Mouse (Mus musculus): Measurements from ENCODE around the gene 1700024P04Rik. TPM values are rescaled to one million over a fixed set of nuclear protein-coding genes. Genes with fewer than 3 reads are reported as not detected.
A peak's percentile ranks its signal among the peaks of the same experiment; 100 is the strongest.

1700024P04Rik gene
- polyA plus RNA-seq, 1 experiment from 2014 or later = not detected

GRCm38 (mm10) chr13:98971641-98972040 lies 12.7 kb downstream of the 1700024P04Rik start:
- ATAC-seq (replicated peaks; ENCODE audit: extremely low read depth, insufficient read depth, low FRiP score) = no peak
- Histone ChIP-seq H3K9me3 (replicated peaks; ENCODE audit: control insufficient read depth, low read length) (no peaks in the 10 kb centered on the region), H3K4me2 (ENCODE audit: low read depth, low read length) (no peak overlapping the region), H3K4me1 (ENCODE audit: control insufficient read depth, insufficient read depth, low read length) (no peaks in the 10 kb centered on the region), H3K27ac (ENCODE audit: low read length) (no peak overlapping the region), H3K4me3 (ENCODE audit: low read length) (no peak overlapping the region), H3K27me3 (ENCODE audit: control insufficient read depth, insufficient read depth, low read length) (no peaks in the 10 kb centered on the region), H3K36me3 (ENCODE audit: control insufficient read depth, insufficient read depth) (no peaks in the 10 kb centered on the region), H3K9ac (ENCODE audit: low read length) (no peak overlapping the region)
- WGBS = 49% methylated on average over 5 of the region's 5 CpGs

- Histone ChIP-seq H3K4me2 (ENCODE audit: low read depth, low read length) (no peak overlapping the region), H3K36me3 (ENCODE audit: control insufficient read depth, insufficient read depth) (no peaks in the 10 kb centered on the region), H3K27me3 (ENCODE audit: control insufficient read depth, insufficient read depth, low read length) (no peaks in the 10 kb centered on the region), H3K9me3 (replicated peaks; ENCODE audit: control insufficient read depth, low read length) (no peaks in the 10 kb centered on the region), H3K4me1 (ENCODE audit: control insufficient read depth, insufficient read depth, low read length) (no peaks in the 10 kb centered on the region), H3K9ac (ENCODE audit: low read length) (no peak overlapping the region), H3K4me3 (ENCODE audit: low read length) (no peak overlapping the region), H3K27ac (ENCODE audit: low read length) (peak overlapping the region; percentile 32; the same call in 1 of the 2 replicates)
- 59% methylated on average over 4 of the region's 4 CpGs for WGBS
- ATAC-seq (replicated peaks; ENCODE audit: extremely low read depth, insufficient read depth, low FRiP score) = no peak
Observed at GRCm38 (mm10) chr13:98968517-98968916, 15.8 kb downstream of the 1700024P04Rik start.

- Histone ChIP-seq H3K4me3 (ENCODE audit: low read length) (no peak overlapping the region), H3K9me3 (replicated peaks; ENCODE audit: control insufficient read depth, low read length) (no peaks in the 10 kb centered on the region), H3K27ac (ENCODE audit: low read length) (peak overlapping the region; percentile 2; the same call in 1 of the 2 replicates), H3K36me3 (ENCODE audit: control insufficient read depth, insufficient read depth) (no peaks in the 10 kb centered on the region), H3K4me2 (ENCODE audit: low read depth, low read length) (no peak overlapping the region), H3K4me1 (ENCODE audit: control insufficient read depth, insufficient read depth, low read length) (no peaks in the 10 kb centered on the region), H3K27me3 (ENCODE audit: control insufficient read depth, insufficient read depth, low read length) (no peaks in the 10 kb centered on the region), H3K9ac (ENCODE audit: low read length) (no peak overlapping the region)
- 68% methylated on average over 6 of the region's 6 CpGs for WGBS
- ATAC-seq (replicated peaks; ENCODE audit: extremely low read depth, insufficient read depth, low FRiP score) = no peak
Observed at GRCm38 (mm10) chr13:98967942-98968341, 16.4 kb downstream of the 1700024P04Rik start.

- no peak for ATAC-seq (replicated peaks; ENCODE audit: extremely low read depth, insufficient read depth, low FRiP score)
- Histone ChIP-seq H3K36me3 (ENCODE audit: control insufficient read depth, insufficient read depth) (no peaks in the 10 kb centered on the region), H3K4me3 (ENCODE audit: low read length) (no peak overlapping the region), H3K4me1 (ENCODE audit: control insufficient read depth, insufficient read depth, low read length) (no peaks in the 10 kb centered on the region), H3K4me2 (ENCODE audit: low read depth, low read length) (no peak overlapping the region), H3K9me3 (replicated peaks; ENCODE audit: control insufficient read depth, low read length) (no peaks in the 10 kb centered on the region), H3K9ac (ENCODE audit: low read length) (no peak overlapping the region), H3K27me3 (ENCODE audit: control insufficient read depth, insufficient read depth, low read length) (no peaks in the 10 kb centered on the region), H3K27ac (ENCODE audit: low read length) (no peak overlapping the region)
- 74% methylated on average over 5 of the region's 5 CpGs for WGBS
Observed at GRCm38 (mm10) chr13:98966583-98966982, 17.8 kb downstream of the 1700024P04Rik start.

GRCm38 (mm10) chr13:98963612-98964011 lies 20.8 kb downstream of the 1700024P04Rik start:
- H3K9ac ChIP-seq (ENCODE audit: low read length) = no peak overlapping the region
- ATAC-seq (replicated peaks; ENCODE audit: extremely low read depth, insufficient read depth, low FRiP score) = no peak
- H3K9me3 ChIP-seq (replicated peaks; ENCODE audit: control insufficient read depth, low read length) = no peaks in the 10 kb centered on the region
- 89% methylated on average over 1 of the region's 1 CpGs for WGBS
- H3K27ac ChIP-seq (ENCODE audit: low read length) = no peak overlapping the region
- no peaks in the 10 kb centered on the region for H3K36me3 ChIP-seq (ENCODE audit: control insufficient read depth, insufficient read depth)
- H3K4me3 ChIP-seq (ENCODE audit: low read length) = no peak overlapping the region
- no peaks in the 10 kb centered on the region for H3K27me3 ChIP-seq (ENCODE audit: control insufficient read depth, insufficient read depth, low read length)
- no peak overlapping the region for H3K4me2 ChIP-seq (ENCODE audit: low read depth, low read length)
- H3K4me1 ChIP-seq (ENCODE audit: control insufficient read depth, insufficient read depth, low read length) = no peaks in the 10 kb centered on the region

- H3K4me3 ChIP-seq (ENCODE audit: low read length) = no peak overlapping the region
- WGBS = 53% methylated on average over 2 of the region's 2 CpGs
- no peak overlapping the region for H3K4me2 ChIP-seq (ENCODE audit: low read depth, low read length)
Observed at GRCm38 (mm10) chr13:98958177-98958576, 26.2 kb downstream of the 1700024P04Rik start.

GRCm38 (mm10) chr13:98956209-98956608 lies 28.2 kb downstream of the 1700024P04Rik start:
- 78% methylated on average over 2 of the region's 2 CpGs for WGBS
- no peaks in the 10 kb centered on the region for H3K9me3 ChIP-seq (replicated peaks; ENCODE audit: control insufficient read depth, low read length)
- no peaks in the 10 kb centered on the region for H3K27me3 ChIP-seq (ENCODE audit: control insufficient read depth, insufficient read depth, low read length)
- no peak overlapping the region for H3K9ac ChIP-seq (ENCODE audit: low read length)
- no peaks in the 10 kb centered on the region for H3K36me3 ChIP-seq (ENCODE audit: control insufficient read depth, insufficient read depth)
- H3K27ac ChIP-seq (ENCODE audit: low read length) = no peak overlapping the region
- no peak for ATAC-seq (replicated peaks; ENCODE audit: extremely low read depth, insufficient read depth, low FRiP score)
- no peak overlapping the region for H3K4me2 ChIP-seq (ENCODE audit: low read depth, low read length)
- H3K4me1 ChIP-seq (ENCODE audit: control insufficient read depth, insufficient read depth, low read length) = peaks cover 6% of the 10 kb centered on the region; the same call in 1 of the 2 replicates
- no peak overlapping the region for H3K4me3 ChIP-seq (ENCODE audit: low read length)

More at GRCm38 (mm10) chr13:98958177-98958576, 26.2 kb downstream of the 1700024P04Rik start:
- Histone ChIP-seq H3K9ac (ENCODE audit: low read length) (no peak overlapping the region), H3K36me3 (ENCODE audit: control insufficient read depth, insufficient read depth) (no peaks in the 10 kb centered on the region), H3K27ac (ENCODE audit: low read length) (no peak overlapping the region), H3K4me1 (ENCODE audit: control insufficient read depth, insufficient read depth, low read length) (peaks cover 6% of the 10 kb centered on the region; the same call in 1 of the 2 replicates), H3K9me3 (replicated peaks; ENCODE audit: control insufficient read depth, low read length) (no peaks in the 10 kb centered on the region), H3K27me3 (ENCODE audit: control insufficient read depth, insufficient read depth, low read length) (no peaks in the 10 kb centered on the region)
- no peak for ATAC-seq (replicated peaks; ENCODE audit: extremely low read depth, insufficient read depth, low FRiP score)

GRCm38 (mm10) chr13:98955676-98956075 lies 28.7 kb downstream of the 1700024P04Rik start:
- Histone ChIP-seq H3K9ac (ENCODE audit: low read length) (no peak overlapping the region), H3K4me2 (ENCODE audit: low read depth, low read length) (no peak overlapping the region), H3K36me3 (ENCODE audit: control insufficient read depth, insufficient read depth) (no peaks in the 10 kb centered on the region), H3K4me1 (ENCODE audit: control insufficient read depth, insufficient read depth, low read length) (peaks cover 6% of the 10 kb centered on the region; the same call in 1 of the 2 replicates), H3K27me3 (ENCODE audit: control insufficient read depth, insufficient read depth, low read length) (no peaks in the 10 kb centered on the region), H3K27ac (ENCODE audit: low read length) (no peak overlapping the region), H3K9me3 (replicated peaks; ENCODE audit: control insufficient read depth, low read length) (no peaks in the 10 kb centered on the region), H3K4me3 (ENCODE audit: low read length) (no peak overlapping the region)
- no peak for ATAC-seq (replicated peaks; ENCODE audit: extremely low read depth, insufficient read depth, low FRiP score)
- 55% methylated on average over 6 of the region's 6 CpGs for WGBS

GRCm38 (mm10) chr13:98955226-98955625 lies 29.1 kb downstream of the 1700024P04Rik start:
- H3K9ac ChIP-seq (ENCODE audit: low read length) = no peak overlapping the region
- 33% methylated on average over 5 of the region's 5 CpGs for WGBS
- H3K4me3 ChIP-seq (ENCODE audit: low read length) = no peak overlapping the region

More at GRCm38 (mm10) chr13:98955226-98955625, 29.1 kb downstream of the 1700024P04Rik start:
- Histone ChIP-seq H3K27me3 (ENCODE audit: control insufficient read depth, insufficient read depth, low read length) (no peaks in the 10 kb centered on the region), H3K36me3 (ENCODE audit: control insufficient read depth, insufficient read depth) (no peaks in the 10 kb centered on the region), H3K4me1 (ENCODE audit: control insufficient read depth, insufficient read depth, low read length) (peaks cover 6% of the 10 kb centered on the region; the same call in 1 of the 2 replicates), H3K4me2 (ENCODE audit: low read depth, low read length) (no peak overlapping the region), H3K9me3 (replicated peaks; ENCODE audit: control insufficient read depth, low read length) (no peaks in the 10 kb centered on the region), H3K27ac (ENCODE audit: low read length) (no peak overlapping the region)
- ATAC-seq (replicated peaks; ENCODE audit: extremely low read depth, insufficient read depth, low FRiP score) = no peak

Data from heart, embryonic 16.5 days (tissue).